Mouse (Mus musculus) spleen, adult 2 months (tissue): Measurements from ENCODE around the gene Ptprq.

Experiments used
- CTCF ChIP-seq: fragments of 200-500 bp; IDR thresholded peaks from 2 replicates; pipeline ENCODE4 v1.5.1; 2011; ENCODE audit warnings: mild to moderate bottlenecking, inconsistent platforms; ENCODE audit not compliant: insufficient read depth, insufficient read length, insufficient replicate concordance; ENCODE audit errors: extremely low read depth
- POLR2A ChIP-seq: fragments of 200-500 bp; IDR thresholded peaks from 2 replicates; pipeline ENCODE4 v1.6.1; 2011; ENCODE audit warnings: low read depth, low read length, inconsistent platforms

DNA sequence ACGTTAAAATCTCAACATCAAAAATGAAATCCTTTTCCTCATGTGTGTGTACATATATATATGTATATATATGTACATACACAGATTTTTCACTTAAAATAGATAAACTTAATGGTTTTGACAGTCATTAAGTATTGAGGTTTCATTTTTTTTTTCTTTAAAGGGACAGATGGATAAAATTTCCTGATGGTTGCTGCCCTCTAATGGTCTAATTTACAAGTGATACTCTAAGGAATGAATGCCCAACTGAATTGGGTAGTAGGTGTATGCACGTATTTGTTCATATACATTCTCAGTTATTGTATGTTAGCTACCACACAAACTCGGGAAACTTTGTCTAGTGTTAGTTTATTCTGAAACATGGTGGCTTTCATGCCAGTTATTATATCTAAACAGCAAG, 15.4 kb downstream of the Ptprq start:
- no peak for TF ChIP-seq POLR2A
- TF ChIP-seq CTCF: no peak
